Mouse (Mus musculus) brain, embryonic 14.5 days (tissue): ENCODE results near the gene Me3. TPM values are rescaled to one million over a fixed set of nuclear protein-coding genes. Genes with fewer than 3 reads are reported as not detected.
"Not testable (repeated sequence)": the region's sequence is repeated elsewhere in the genome, so short reads cannot be mapped to it uniquely, and the experiment has no call there.

Source experiments
- DNase-seq: peaks from one replicate; pipeline ENCODE4 v3.0.0-alpha.2; 2011; ENCODE audit warnings: low read depth
- CTCF ChIP-seq: fragments of 200-500 bp; IDR thresholded peaks from 2 replicates; pipeline ENCODE4 v1.5.1; 2012; ENCODE audit warnings: inconsistent platforms, mild to moderate bottlenecking, moderate library complexity, borderline replicate concordance; ENCODE audit not compliant: insufficient read depth, insufficient read length; ENCODE audit errors: extremely low read depth
- POLR2A ChIP-seq: fragments of 200-500 bp; IDR thresholded peaks from 2 replicates; pipeline ENCODE4 v1.6.1; 2012; ENCODE audit warnings: mild to moderate bottlenecking, inconsistent platforms, borderline replicate concordance; ENCODE audit not compliant: poor library complexity, insufficient read depth, insufficient read length, severe bottlenecking; ENCODE audit errors: extremely low read depth
- polyA plus RNA-seq: library from polyadenylated mRNA; depleted of rRNA; stranded (reverse); fragments of >200 nt; gene quantifications from 2 replicates; pipeline ENCODE4 v1.2.3, GENCODE M21; 2012

Me3 gene
- polyA plus RNA-seq, 1 experiment, result 3.7 TPM

GRCm38 (mm10) chr7:89716226-89716625, 84.0 kb downstream of the Me3 start:
- DNase-seq, result no peak
- TF ChIP-seq POLR2A (no peak), CTCF (no peak)

- peak; percentile 22 for DNase-seq
- no peak for TF ChIP-seq POLR2A
- no peak for TF ChIP-seq CTCF
These were observed 85.3 kb downstream of the Me3 start for GRCm38 (mm10) chr7:89717521-89717920.

- no peak for DNase-seq
- TF ChIP-seq CTCF (no peak), POLR2A (no peak)
These were observed 86.1 kb downstream of the Me3 start for GRCm38 (mm10) chr7:89718264-89718663.

GRCm38 (mm10) chr7:89720256-89720655, 88.1 kb downstream of the Me3 start:
- TF ChIP-seq POLR2A (no peak), CTCF (no peak)
- no peak for DNase-seq

- TF ChIP-seq POLR2A (no peak), CTCF (no peak)
- no peak for DNase-seq
These were observed 94.5 kb downstream of the Me3 start for GRCm38 (mm10) chr7:89726712-89727111.

- no peak for DNase-seq
- TF ChIP-seq POLR2A, result no peak
- no peak for TF ChIP-seq CTCF
These were observed 95.4 kb downstream of the Me3 start for GRCm38 (mm10) chr7:89727615-89728014.

- DNase-seq, result peak; percentile 28
- no peak for TF ChIP-seq CTCF
- no peak for TF ChIP-seq POLR2A
These were observed 96.2 kb downstream of the Me3 start for GRCm38 (mm10) chr7:89728393-89728792.

GRCm38 (mm10) chr7:89730514-89730913, 98.3 kb downstream of the Me3 start:
- TF ChIP-seq CTCF, result no peak
- no peak for TF ChIP-seq POLR2A
- DNase-seq, result peak; percentile 51

- DNase-seq, result not testable (repeated sequence)
These were observed 98.9 kb downstream of the Me3 start for GRCm38 (mm10) chr7:89731115-89731514.

GRCm38 (mm10) chr7:89748415-89748814, 116.2 kb downstream of the Me3 start:
- no peak for TF ChIP-seq POLR2A
- no peak for TF ChIP-seq CTCF
- peak; percentile 64 for DNase-seq

- TF ChIP-seq POLR2A, result no peak
- TF ChIP-seq CTCF, result no peak
- no peak for DNase-seq
These were observed 117.0 kb downstream of the Me3 start for GRCm38 (mm10) chr7:89749183-89749582.

GRCm38 (mm10) chr7:89766678-89767508, 134.7 kb downstream of the Me3 start:
- peak; percentile 82 for DNase-seq
- TF ChIP-seq POLR2A (no peak), CTCF (no peak)

GRCm38 (mm10) chr7:89769106-89769896, 137.1 kb downstream of the Me3 start:
- no peak for DNase-seq
- no peak for TF ChIP-seq POLR2A
- no peak for TF ChIP-seq CTCF
